Mouse (Mus musculus) ES-Bruce4 (cell line): Measurements from ENCODE around the gene Cdkl1. TPM values are rescaled to one million over a fixed set of nuclear protein-coding genes. Genes with fewer than 3 reads are reported as not detected.

Experiments used
- H3K27ac ChIP-seq: 2 replicates; pipeline ENCODE4 v1.5.1; 2012; ENCODE audit warnings: low read length, inconsistent platforms; ENCODE audit not compliant: insufficient read depth
- H3K27me3 ChIP-seq: 2 replicates; pipeline ENCODE4 v1.6.1; 2012; ENCODE audit warnings: mild to moderate bottlenecking, low read length, inconsistent platforms; ENCODE audit not compliant: control insufficient read depth, poor library complexity, insufficient read depth, severe bottlenecking
- H3K36me3 ChIP-seq: 2 replicates; pipeline ENCODE4 v1.6.1; 2012; ENCODE audit warnings: inconsistent platforms, mild to moderate bottlenecking, low read length, moderate library complexity; ENCODE audit not compliant: control insufficient read depth, poor library complexity, insufficient read depth, severe bottlenecking
- H3K4me1 ChIP-seq: one replicate; pipeline ENCODE4 v1.8.1; 2011; ENCODE audit warnings: low read length; ENCODE audit not compliant: control insufficient read depth, insufficient read depth
- H3K4me3 ChIP-seq: 2 replicates; pipeline ENCODE4 v1.5.1; 2011; ENCODE audit warnings: low read depth, mild to moderate bottlenecking, low read length
- H3K9ac ChIP-seq: 2 replicates; pipeline ENCODE4 v1.6.1; 2012; ENCODE audit warnings: low read depth, mild to moderate bottlenecking, inconsistent platforms; ENCODE audit not compliant: poor library complexity, severe bottlenecking
- H3K9me3 ChIP-seq: replicated peaks from 2 replicates; pipeline ENCODE4 v1.6.1; 2012; ENCODE audit warnings: mild to moderate bottlenecking, low read length, inconsistent platforms; ENCODE audit not compliant: control insufficient read depth, poor library complexity, insufficient read depth, severe bottlenecking
- CTCF ChIP-seq: IDR thresholded peaks from one replicate; pipeline ENCODE4 v1.8.1; 2011; ENCODE audit warnings: low read depth, low read length
- EP300 ChIP-seq: IDR thresholded peaks from 2 replicates; pipeline ENCODE4 v1.6.1; 2011; ENCODE audit warnings: low read depth, low read length; ENCODE audit not compliant: insufficient read depth
- POLR2A ChIP-seq: IDR thresholded peaks from one replicate; pipeline ENCODE4 v1.8.1; 2011; ENCODE audit warnings: low read length; ENCODE audit not compliant: insufficient read depth
- polyA plus RNA-seq: library from polyadenylated mRNA; stranded (reverse); fragments of >200 nt; gene quantifications from 2 replicates; pipeline ENCODE4 v1.2.4, GENCODE M21; 2011; ENCODE audit warnings: low read depth; ENCODE audit not compliant: missing spikeins, insufficient read depth, insufficient read length

The Cdkl1 gene
- polyA plus RNA-seq, 1 experiment: 2.8 TPM

DNA sequence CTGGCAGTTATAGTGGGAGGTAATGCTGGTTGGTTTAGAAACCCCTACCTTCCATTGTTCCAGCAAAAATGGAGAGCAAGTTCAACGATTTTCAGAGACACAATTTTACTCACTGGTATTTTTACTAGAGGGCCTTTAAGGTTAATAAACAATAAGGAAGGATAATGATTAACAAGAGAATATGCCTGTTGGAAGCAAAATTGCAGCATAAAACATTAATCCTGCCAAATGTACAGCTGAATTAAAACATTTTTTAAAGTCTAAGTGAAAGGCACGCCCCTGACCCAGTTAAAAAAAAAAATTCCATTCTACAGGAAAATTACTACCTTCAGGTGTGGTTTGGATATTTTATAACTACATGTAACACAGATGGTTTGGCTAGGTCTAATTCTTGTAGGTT, 13.1 kb downstream of the Cdkl1 start:
- no peaks in the 10 kb centered on the region for H3K36me3 ChIP-seq
- no peak for TF ChIP-seq POLR2A
- TF ChIP-seq CTCF: no peak
- TF ChIP-seq EP300: no peak

DNA sequence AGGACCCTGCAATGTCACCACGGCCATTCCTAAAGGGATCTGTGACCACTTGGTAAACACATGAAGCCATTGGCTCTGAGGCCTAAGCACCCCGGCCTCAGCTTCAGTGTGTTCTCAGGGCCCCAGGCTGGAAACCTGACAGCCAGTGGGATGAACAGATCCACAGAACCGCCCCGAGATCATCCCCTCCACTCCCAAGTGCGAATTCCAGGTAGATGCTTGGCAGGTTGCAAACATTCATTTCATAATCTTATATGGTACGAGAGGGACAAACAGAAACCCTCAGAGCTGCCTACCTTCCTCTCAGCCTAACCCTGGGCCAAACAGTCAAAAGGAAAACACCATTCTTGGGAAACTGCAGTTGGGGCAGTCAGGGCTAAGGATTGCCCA, 13.7 kb downstream of the Cdkl1 start:
- Histone ChIP-seq H3K27me3 (no peaks in the 10 kb centered on the region), H3K4me1 (no peaks in the 10 kb centered on the region), H3K27ac (no peak overlapping the region), H3K9ac (no peak overlapping the region), H3K9me3 (no peaks in the 10 kb centered on the region), H3K36me3 (no peaks in the 10 kb centered on the region), H3K4me3 (no peak overlapping the region)
- no peak for TF ChIP-seq POLR2A
- no peak for TF ChIP-seq CTCF
- TF ChIP-seq EP300: no peak

More for the DNA sequence above, 13.1 kb downstream of the Cdkl1 start:
- H3K27ac ChIP-seq: no peak overlapping the region
- no peak overlapping the region for H3K4me3 ChIP-seq
- H3K4me1 ChIP-seq: no peaks in the 10 kb centered on the region
- no peaks in the 10 kb centered on the region for H3K27me3 ChIP-seq
- no peaks in the 10 kb centered on the region for H3K9me3 ChIP-seq
- no peak overlapping the region for H3K9ac ChIP-seq

DNA sequence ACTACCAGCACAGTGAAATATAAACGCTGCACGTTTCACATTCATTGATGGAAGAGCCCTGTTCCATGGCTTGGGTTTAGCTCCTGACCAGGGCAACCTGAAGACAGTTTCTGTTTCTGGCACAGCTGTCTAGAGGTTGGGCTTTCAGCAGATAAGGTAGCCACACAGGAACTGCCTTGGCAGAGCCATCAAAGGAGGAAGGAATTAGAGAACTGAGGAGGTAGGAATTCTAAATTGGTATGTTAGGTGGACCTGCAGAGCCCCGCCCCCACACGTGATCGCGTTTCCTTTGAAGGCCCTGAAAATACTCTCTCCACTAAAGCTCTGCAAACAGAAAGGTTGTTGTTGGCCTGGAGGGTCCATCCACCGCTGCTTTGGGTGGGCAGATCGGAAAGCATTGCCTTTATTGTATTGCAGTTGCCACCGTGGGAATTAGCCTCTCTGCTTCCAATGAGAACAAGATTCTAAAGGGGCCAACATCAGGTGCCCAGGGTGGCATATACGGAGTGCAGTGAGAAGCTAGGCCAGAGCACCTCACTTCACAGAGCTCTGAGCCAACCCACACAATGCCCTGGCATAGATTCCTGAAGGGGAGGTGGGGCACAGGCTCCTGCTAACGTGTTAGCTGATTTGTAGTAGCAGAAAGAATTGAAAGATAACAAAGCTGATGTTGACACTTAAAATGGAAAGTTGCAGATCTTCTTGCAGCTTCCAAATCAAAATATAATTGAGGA, 14.3 kb downstream of the Cdkl1 start:
- Histone ChIP-seq H3K27ac (no peak overlapping the region), H3K4me3 (no peak overlapping the region), H3K36me3 (no peaks in the 10 kb centered on the region), H3K9ac (no peak overlapping the region), H3K4me1 (no peaks in the 10 kb centered on the region), H3K9me3 (no peaks in the 10 kb centered on the region), H3K27me3 (no peaks in the 10 kb centered on the region)
- no peak for TF ChIP-seq POLR2A
- no peak for TF ChIP-seq EP300
- no peak for TF ChIP-seq CTCF

DNA sequence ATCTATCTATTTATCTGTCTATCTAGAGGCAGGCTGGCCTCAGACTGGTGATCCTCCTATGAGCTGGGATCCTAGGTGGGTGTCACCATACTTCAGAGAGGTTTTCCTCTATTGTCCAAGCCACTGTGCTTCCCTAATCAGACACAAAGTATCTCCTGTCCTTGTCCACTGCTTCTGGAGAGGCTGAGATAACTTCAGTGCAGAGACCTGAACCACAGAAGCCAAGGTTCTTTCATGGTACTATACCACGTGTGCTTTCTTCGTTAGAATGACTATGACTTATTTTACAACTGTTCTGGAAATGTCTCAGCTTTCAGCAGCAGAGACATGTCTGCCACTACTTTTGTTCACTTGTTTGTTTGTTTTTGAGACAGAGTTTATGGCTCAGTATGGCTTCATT, 22.2 kb downstream of the Cdkl1 start:
- TF ChIP-seq POLR2A (no peak), CTCF (no peak), EP300 (no peak)
- no peaks in the 10 kb centered on the region for H3K9me3 ChIP-seq
- no peaks in the 10 kb centered on the region for H3K36me3 ChIP-seq
- no peak overlapping the region for H3K9ac ChIP-seq
- no peak overlapping the region for H3K4me3 ChIP-seq
- H3K4me1 ChIP-seq: no peaks in the 10 kb centered on the region
- no peak overlapping the region for H3K27ac ChIP-seq
- no peaks in the 10 kb centered on the region for H3K27me3 ChIP-seq

DNA sequence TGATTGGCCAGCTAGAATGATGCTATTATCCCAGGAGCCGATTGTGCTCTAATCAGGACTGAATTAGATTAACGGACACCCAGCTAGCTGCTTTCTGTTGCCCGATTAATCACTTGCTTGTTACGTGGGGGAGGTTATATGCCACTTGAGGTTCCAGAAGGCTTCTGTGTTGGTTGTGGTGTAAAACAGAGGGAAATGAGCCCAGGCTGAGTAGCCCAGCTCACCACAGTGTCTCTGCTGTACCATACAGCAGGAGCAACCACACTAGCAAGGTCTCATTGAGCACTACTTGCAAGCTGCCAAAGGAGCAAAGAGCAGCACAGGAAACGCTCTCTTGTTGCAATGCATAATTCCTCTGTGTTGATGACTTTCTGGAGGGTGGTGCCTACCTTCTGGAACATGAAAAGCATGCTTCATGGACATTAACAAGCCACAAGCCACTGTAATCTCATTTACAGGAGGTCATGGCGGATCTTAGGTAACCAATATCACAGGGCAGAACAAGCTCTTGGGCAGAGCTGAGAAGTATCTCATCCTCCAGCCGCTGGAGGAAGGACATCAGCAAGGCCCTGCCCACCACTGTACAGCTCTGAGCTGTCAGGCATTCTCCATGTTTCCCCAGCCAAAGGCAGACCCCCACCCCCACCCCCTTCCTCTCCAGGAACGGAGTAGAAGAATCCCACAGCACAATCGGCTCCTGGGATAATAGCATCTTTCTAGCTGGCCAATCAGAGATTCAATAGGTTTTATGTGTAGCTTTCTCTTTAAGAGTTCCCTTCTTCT, 23.4 kb downstream of the Cdkl1 start:
- H3K36me3 ChIP-seq: no peaks in the 10 kb centered on the region
- no peak overlapping the region for H3K27ac ChIP-seq
- TF ChIP-seq POLR2A: no peak
- TF ChIP-seq EP300: no peak
- no peak for TF ChIP-seq CTCF
- H3K9ac ChIP-seq: no peak overlapping the region
- H3K4me1 ChIP-seq: no peaks in the 10 kb centered on the region
- H3K4me3 ChIP-seq: no peak overlapping the region
- H3K9me3 ChIP-seq: no peaks in the 10 kb centered on the region
- no peaks in the 10 kb centered on the region for H3K27me3 ChIP-seq
